Mouse (Mus musculus): ENCODE results near the gene Scpep1.
"Not testable (repeated sequence)": the region's sequence is repeated elsewhere in the genome, so short reads cannot be mapped to it uniquely, and the experiment has no call there.

The Scpep1 gene

GRCm38 (mm10) chr11:88955217-88955969 lies at the start of gene Scpep1:
Gene Scpep1, minus strand, starts transcription at chr11:88955465.
- peak; percentile 97 for DNase-seq (ENCODE audit: low spot score)

DNA sequence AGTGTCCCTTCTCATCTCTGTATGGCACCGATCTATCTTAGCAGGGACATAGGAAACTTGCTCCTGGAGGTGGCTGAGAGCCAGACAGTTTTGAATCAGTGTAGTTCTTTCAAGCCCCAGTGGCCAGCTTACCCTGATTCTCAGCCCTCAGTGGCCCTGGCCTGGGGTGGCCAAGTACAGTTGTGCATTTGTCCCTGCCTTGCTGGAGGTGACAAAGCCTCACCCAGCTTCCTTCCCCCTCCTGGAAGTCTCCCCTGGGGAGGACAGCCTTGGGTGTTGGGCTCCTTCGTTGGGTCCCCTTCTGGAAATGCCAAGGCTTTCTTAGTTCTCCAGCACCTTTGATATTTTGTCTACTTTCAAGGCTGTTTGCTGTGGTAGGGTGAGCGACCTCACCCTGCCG lies 48.5 kb upstream of the Scpep1 start:
- no peak for DNase-seq (ENCODE audit: low spot score)

- DNase-seq (ENCODE audit: low spot score): no peak
Observed at GRCm38 (mm10) chr11:89003078-89003477, 47.8 kb upstream of the Scpep1 start.

DNA sequence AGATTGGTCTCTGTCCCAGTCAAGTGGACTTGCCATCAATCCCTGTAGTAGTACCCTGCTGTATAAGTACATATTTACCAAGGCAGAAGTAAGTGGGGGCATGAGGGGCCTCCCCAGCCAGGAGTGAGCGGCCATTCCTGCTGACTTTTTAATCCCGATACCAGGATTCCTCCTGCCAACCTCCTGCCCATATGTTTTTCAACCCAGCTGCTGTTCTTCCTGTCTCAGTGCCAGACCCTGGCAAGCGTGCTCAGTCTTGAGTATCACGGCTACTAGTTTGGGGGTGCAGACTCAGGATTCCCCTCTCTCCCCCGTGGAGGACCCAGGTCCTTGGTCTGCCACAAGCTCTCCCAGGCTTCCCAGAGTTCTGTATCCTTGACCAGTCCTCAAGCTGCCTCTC lies 47.4 kb upstream of the Scpep1 start:
- no peak for DNase-seq (ENCODE audit: low spot score)

DNA sequence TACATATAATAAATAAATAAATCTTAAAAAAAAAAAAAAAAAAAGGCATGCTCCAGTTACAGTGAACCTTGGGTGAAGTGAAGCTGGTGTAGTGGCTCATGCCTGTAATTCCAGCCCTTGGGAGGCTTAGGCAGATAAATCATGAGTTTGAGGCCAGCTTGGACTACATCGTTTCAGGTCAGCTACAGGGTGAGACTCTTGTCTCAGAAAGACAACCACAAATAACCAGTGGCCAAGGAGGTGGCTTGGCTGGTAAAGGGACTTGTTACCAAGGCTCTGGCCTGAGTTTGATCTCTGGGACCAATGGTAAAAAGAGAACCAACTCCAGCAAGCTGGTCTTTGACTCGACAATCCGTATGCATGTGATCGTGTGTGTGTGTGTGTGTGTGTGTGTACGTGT lies 46.8 kb upstream of the Scpep1 start:
- no peak for DNase-seq (ENCODE audit: low spot score)

GRCm38 (mm10) chr11:89001569-89001968 lies 46.3 kb upstream of the Scpep1 start:
- DNase-seq (ENCODE audit: low spot score): no peak

DNA sequence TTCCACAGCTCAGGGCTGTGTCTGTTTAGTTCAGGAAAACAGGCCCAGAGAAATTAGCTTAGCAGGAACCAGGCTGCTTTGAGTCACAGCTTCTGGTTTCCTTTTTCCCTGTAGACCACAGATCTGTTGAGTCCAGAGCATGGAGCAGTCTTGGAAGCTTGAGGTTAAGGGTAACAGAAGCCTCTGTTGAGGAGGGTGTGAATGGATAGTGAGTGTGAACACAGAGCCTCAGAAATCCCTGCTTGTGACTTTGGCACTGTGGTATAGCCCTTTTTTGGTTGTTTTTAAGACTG lies 45.2 kb upstream of the Scpep1 start:
- DNase-seq (ENCODE audit: low spot score): no peak

DNA sequence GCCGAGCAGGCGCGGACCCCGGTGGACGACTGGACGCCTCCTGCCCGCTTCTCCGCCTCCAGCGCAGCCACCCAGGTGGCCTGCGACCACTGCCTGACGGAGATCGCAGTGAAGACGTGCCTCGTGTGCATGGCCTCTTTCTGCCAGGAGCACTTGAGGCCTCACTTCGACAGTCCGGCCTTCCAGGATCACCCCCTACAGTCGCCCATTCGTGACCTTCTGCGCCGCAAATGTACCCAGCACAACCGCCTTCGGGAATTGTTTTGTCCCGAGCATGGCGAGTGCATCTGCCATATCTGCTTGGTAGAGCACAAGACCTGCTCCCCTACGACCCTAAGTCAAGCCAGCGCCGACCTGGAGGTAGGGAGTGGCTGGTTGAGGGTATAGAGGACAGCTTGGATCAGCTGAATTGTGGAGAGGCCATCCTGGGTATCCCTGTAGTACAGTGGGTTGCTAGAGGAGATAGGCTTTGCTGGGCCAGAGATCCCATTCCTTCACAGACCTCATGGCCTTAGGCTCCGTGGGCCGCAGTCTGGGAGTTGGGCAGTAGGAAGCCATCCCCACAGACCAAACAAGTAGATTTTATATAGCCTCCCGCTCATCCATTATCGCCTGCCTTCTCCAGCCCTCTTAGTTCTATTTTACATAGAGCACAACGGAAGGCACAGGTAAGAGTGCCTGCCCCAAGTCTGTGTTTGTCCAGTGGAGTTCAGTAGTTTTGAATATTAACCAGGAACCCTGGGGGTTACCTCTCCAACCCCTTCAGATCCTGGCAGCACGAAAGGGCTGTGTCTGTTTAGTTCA lies 44.7 kb upstream of the Scpep1 start:
- DNase-seq (ENCODE audit: low spot score): no peak

DNA sequence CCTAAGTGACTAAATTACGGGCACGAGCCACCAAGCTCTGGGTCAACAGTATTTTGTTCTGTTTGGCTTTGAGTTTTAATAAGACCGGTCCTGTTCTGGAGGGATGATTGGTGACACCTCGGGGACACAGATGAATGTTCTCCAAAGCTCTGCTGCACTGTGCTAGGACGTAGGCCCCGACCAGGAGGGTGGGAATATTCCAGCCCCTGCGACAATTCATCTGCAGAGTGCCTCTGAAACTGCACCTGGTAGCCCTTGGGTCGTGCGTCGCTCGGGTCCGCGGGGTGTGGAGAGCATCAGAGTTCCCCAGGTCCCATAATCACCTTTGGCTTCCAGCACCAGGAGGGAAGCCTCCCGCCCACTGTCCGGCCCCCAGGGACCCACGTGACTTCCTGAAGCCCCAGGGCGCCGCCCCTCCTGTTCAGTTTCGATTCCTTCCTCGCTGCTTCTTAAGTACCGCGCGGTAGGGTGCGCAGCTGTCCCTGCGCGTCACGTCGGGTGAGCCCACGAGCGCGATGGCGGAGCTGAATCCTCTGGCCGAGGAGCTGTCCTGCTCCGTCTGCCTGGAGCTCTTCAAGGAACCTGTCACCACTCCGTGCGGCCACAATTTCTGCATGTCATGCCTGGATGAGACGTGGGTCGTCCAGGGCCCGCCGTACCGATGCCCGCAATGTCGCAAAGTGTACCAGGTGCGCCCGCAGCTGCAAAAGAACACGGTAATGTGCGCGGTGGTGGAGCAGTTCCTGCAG lies 43.9 kb upstream of the Scpep1 start, which contains the start of gene Trim25:
Trim25 (plus strand) TSS at position 403 of the 749 bp plus-strand sequence.
- DNase-seq (ENCODE audit: low spot score): peak; percentile 75

DNA sequence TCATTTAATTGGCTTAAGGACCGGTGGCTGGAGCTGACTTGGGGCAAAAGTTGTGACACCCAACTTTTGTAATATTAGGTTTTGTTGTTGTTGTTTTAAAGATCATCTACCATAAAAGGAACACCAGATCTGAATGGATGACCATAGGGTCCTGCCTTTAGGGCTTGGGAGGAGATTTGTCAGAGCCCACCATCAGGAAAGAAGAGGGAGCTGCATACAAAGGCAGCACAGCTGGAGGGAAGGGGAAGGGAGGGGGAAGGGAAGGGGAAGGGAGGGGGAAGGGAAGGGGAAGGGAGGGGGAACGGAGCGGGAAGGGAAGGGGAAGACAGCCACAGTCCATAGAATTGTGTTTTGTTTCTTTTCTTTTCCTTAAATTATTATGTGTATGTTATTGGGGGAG lies 43.1 kb upstream of the Scpep1 start:
- DNase-seq (ENCODE audit: low spot score): no peak

DNA sequence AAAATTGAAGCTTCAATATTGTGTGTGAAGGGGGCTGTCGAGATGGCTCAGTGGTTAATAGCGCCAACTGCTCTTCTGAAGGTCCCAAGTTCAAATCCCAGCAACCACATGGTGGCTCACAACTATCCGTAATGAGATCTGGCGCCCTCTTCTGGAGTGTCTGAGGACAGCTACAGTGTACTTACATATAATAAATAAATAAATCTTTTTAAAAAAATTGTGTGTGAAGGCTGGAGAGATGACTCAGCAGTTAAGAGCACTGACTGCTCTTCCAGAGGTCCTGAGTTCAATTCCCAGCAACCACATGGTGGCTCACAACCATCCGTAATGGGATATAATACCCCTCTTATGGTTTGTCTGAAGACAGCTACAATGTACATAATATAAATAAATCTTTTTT lies 42.1 kb upstream of the Scpep1 start:
- DNase-seq (ENCODE audit: low spot score): not testable (repeated sequence)

DNA sequence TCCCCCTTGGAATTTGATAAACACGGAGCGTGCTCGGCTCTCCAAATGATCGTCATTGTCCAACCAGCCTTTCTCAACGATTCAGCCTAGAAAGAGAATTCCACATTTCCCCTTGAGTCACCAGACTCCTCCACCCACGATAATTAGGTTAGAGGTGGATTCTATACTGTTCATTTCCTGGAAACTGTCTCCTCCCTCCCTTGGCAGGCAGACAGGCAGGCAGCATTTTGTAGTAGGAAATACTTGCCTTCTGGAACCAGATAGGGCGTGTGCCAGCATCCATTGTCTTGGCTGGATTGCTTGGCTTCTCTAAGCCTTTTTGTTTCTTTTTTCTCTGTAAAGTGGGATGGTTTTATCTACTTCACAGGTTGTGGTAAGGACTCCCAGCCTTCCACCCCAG lies 41.2 kb upstream of the Scpep1 start:
- DNase-seq (ENCODE audit: low spot score): no peak

DNA sequence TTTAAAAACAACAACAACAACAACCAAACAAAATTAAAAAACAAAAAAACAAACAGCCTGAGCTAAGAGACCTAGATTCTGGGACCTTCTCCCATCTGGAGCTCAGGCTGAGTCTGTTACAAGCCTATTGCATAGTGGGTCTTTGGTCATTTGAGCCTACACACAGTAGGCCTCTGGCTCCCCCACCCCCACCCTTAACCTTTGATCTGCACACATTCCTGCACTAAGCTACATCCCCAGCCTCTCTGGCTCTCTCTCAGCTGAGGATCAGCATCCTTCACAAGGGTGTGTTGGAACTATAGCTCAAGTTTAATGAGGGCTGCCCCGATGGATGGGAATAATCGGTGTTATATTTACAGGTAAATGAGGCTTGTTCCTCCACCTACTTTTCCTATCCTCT lies 40.4 kb upstream of the Scpep1 start:
- no peak for DNase-seq (ENCODE audit: low spot score)

- DNase-seq (ENCODE audit: low spot score): no peak
Observed at GRCm38 (mm10) chr11:88994492-88994891, 39.2 kb upstream of the Scpep1 start.

DNA sequence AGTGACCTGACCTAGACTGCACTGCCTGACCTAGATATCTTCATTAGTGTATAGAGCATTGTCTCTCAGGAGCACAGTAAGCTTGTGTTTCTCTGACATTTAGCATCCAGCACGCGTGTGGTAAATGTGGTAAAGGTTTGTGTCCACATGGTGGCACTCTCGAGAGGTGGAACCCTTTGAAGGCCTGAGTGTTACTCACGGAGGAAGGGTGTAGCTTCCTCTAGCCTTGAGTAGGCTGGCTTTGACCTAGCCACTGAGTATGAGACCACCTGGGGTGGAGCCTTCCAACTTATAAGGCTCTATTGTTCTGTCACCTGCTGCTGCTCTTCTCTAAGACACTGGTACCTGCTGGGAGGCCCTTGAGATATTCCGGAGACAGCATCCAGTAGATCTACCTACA lies 38.4 kb upstream of the Scpep1 start:
- DNase-seq (ENCODE audit: low spot score): peak; percentile 53

DNA sequence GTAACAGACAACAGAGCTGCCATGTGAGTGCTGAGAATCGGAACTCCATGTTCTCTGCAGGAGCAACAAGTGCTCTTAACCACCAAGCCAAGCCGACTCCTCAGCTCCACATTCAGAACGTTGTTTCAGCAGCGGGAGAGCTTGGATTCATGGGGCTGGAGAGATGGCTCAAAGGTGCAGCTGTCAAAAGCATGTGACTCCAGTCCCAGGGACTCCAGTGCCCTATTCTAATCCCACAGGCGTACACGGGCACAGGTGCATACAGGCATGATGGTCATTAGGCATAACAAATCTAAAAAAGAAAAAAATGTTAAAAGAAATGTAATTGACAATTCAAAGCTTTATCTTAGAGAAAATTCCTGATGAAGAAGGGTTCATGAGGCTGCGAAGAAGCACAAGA lies 37.9 kb upstream of the Scpep1 start:
- DNase-seq (ENCODE audit: low spot score): no peak

GRCm38 (mm10) chr11:88989530-88989929 lies 34.3 kb upstream of the Scpep1 start:
- no peak for DNase-seq (ENCODE audit: low spot score)

- DNase-seq (ENCODE audit: low spot score): no peak
Observed at GRCm38 (mm10) chr11:88988956-88989355, 33.7 kb upstream of the Scpep1 start.

DNA sequence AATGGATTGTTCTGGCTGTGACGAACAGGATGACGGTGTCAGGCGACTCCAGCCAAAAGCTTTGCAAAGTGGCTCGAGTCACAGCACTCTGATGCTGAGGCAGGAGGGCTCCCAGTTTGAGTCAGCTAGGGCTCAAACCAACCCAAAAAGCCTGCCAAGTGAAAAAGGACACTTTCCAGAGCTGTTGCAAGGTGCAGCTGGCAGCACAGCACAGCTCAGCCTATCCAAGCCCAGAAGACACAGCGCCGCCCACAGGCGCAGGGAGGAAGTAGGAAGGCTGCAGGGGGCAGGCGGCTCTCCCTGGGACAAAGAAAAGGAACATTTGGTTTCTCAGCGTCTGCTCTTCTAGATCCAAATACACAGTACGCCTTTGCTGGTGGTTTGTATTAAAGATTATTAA lies 31.4 kb upstream of the Scpep1 start:
- no peak for DNase-seq (ENCODE audit: low spot score)

DNA sequence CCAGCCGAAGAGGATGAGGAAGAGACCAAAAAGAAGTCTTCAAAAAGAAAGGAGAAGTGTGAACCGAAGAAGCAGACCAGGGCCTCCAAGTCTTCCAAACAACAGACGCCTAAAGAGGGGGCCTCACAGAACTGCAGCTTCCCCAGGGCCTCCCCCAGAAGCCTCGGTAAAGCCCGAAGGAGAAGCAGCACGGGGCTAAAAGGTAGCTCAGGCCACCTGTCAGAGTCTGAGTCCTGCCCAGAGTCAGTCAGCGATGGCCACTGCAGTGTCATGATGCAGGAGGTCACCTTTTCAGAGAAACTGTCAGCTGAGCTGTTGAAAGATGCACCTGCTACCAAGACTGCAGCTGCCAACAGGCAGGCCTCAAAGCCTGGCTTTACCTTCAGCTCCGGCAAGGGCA lies 26.1 kb upstream of the Scpep1 start:
- DNase-seq (ENCODE audit: low spot score): no peak

DNA sequence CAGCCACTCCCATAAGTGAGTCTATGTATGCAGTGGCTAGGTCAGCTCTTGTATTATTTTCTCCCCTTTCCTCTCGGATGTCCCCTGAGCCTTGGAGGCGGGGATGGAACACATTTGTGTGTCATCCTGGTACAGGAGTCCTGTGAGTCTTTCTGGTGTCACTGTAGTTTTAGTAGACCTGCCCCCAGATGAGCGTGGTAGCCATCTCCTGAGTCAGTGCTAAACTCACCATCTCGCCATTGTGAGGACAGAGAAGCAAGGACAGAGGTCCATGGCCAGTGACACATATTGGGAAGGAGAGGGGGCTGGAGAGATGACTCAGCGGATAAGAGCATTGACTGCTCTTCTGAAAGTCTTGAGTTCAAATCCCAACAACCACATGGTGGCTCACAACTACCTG lies 21.9 kb upstream of the Scpep1 start:
- DNase-seq (ENCODE audit: low spot score): no peak

GRCm38 (mm10) chr11:88976320-88976719 lies 21.1 kb upstream of the Scpep1 start:
- DNase-seq (ENCODE audit: low spot score): no peak
